Mouse (Mus musculus): ENCODE measurements at regions not wholly inside any gene's neighbourhood (a gene's known extent, or its start where the extent isn't known, plus 50 kb on each side); places are given as distances from the start of the nearest gene placed in this dataset.

DNA sequence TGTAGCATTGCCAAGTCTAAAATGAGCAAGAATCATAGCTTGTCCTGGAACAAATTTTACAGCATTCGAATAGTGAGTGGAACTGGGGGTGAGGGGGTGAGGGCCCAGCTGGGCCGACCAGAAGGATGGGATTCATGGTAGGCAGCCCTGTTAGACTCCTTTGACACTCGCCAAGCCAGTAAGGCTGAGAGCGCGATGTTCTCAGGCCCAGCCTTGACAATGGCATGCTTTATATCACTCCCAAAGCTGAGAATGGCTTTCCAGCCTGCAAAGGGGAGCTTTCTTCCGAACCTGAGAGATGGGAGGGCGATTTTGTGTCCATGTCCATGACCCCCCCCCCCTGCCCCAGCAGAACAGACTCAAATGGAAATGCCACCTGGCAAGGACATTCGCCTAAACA lies 167.7 kb upstream of the Serp2 start:
- no peak for TF ChIP-seq MAX (IDR thresholded peaks at IDR 0.05)
- TF ChIP-seq CTCF (IDR thresholded peaks at IDR 0.05; ENCODE audit: control insufficient read depth, insufficient read depth, insufficient read length): no peak
- no peak for TF ChIP-seq CEBPB (IDR thresholded peaks at IDR 0.05; ENCODE audit: low read depth)
- no peak for TF ChIP-seq USF1 (IDR thresholded peaks at IDR 0.05; ENCODE audit: low read depth)
- no peak for TF ChIP-seq FOSL1 (IDR thresholded peaks at IDR 0.05; ENCODE audit: insufficient read depth, low read length, poor library complexity, severe bottlenecking)
- no peak for TF ChIP-seq MYOD1 (IDR thresholded peaks at IDR 0.05; ENCODE audit: control insufficient read depth, insufficient read length, low read depth)
- TF ChIP-seq MYOG (IDR thresholded peaks at IDR 0.05; ENCODE audit: control insufficient read depth, extremely low read depth, insufficient read length): no peak
- H3K79me3 ChIP-seq (ENCODE audit: low read depth): no peaks in the 10 kb centered on the region
- H3ac ChIP-seq (ENCODE audit: control insufficient read depth, insufficient read length, low read depth): no peak overlapping the region
- no peaks in the 10 kb centered on the region for H3K27me3 ChIP-seq (ENCODE audit: control insufficient read depth, insufficient read depth, insufficient read length)
- no peak overlapping the region for H3K4me3 ChIP-seq (ENCODE audit: insufficient read depth, poor library complexity, severe bottlenecking)
- H3K36me3 ChIP-seq (ENCODE audit: control insufficient read depth, insufficient read depth): no peaks in the 10 kb centered on the region
- no peaks in the 10 kb centered on the region for H3K79me2 ChIP-seq (ENCODE audit: control insufficient read depth, insufficient read depth)

DNA sequence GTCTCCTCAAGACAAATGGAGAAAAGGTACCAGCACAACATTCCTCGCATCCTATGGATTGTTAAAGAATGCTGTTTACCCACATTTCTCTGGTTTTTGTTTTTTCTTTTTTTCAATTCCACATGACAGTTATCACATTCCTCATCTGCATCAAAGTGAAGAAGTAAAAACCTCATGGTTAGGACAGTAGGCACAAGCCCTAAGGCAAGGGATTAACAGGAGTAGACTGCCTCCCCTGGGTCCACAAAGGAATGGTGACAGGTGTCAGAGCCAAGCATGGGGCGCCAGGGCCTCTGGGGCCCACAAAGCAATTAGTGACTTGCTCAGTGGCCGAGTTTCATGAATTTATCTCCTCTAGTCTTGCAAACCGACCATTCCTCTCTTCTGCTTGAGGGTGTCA lies 166.9 kb upstream of the Serp2 start:
- no peaks in the 10 kb centered on the region for H3K79me3 ChIP-seq (ENCODE audit: low read depth)
- H3K27me3 ChIP-seq (ENCODE audit: control insufficient read depth, insufficient read depth, insufficient read length): no peaks in the 10 kb centered on the region
- no peaks in the 10 kb centered on the region for H3K36me3 ChIP-seq (ENCODE audit: control insufficient read depth, insufficient read depth)
- H3K4me3 ChIP-seq (ENCODE audit: insufficient read depth, poor library complexity, severe bottlenecking): no peak overlapping the region
- no peaks in the 10 kb centered on the region for H3K79me2 ChIP-seq (ENCODE audit: control insufficient read depth, insufficient read depth)
- no peak for TF ChIP-seq USF1 (IDR thresholded peaks at IDR 0.05; ENCODE audit: low read depth)
- no peak for TF ChIP-seq CTCF (IDR thresholded peaks at IDR 0.05; ENCODE audit: control insufficient read depth, insufficient read depth, insufficient read length)
- TF ChIP-seq FOSL1 (IDR thresholded peaks at IDR 0.05; ENCODE audit: insufficient read depth, low read length, poor library complexity, severe bottlenecking): no peak
- TF ChIP-seq MAX (IDR thresholded peaks at IDR 0.05): no peak
- TF ChIP-seq MYOG (IDR thresholded peaks at IDR 0.05; ENCODE audit: control insufficient read depth, extremely low read depth, insufficient read length): no peak
- TF ChIP-seq CEBPB (IDR thresholded peaks at IDR 0.05; ENCODE audit: low read depth): no peak
- TF ChIP-seq MYOD1 (IDR thresholded peaks at IDR 0.05; ENCODE audit: control insufficient read depth, insufficient read length, low read depth): no peak
- H3ac ChIP-seq (ENCODE audit: control insufficient read depth, insufficient read length, low read depth): no peak overlapping the region

DNA sequence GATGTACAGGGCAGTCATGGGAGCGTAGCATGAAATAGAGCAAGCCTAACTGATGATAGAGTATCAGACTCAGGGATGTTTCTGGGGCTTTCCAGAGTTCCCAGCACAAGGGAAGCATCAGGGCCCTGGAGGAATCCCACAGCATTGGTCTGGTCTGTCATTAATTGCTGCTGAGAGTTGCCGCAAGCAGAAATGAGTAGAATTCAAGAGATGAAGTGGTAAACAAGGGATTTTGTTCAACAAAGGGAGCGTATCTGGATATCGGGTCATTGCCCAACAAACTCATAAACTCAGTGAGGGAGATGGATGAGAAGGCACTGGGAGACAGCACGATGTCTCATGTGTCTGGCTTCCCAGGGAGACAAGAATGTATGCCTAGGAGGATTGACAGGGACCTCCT lies 165.6 kb upstream of the Serp2 start:
- no peaks in the 10 kb centered on the region for H3K36me3 ChIP-seq (ENCODE audit: control insufficient read depth, insufficient read depth)
- no peak overlapping the region for H3ac ChIP-seq (ENCODE audit: control insufficient read depth, insufficient read length, low read depth)
- no peak overlapping the region for H3K4me3 ChIP-seq (ENCODE audit: insufficient read depth, poor library complexity, severe bottlenecking)
- H3K79me3 ChIP-seq (ENCODE audit: low read depth): no peaks in the 10 kb centered on the region
- TF ChIP-seq MAX (IDR thresholded peaks at IDR 0.05) (no peak), CTCF (IDR thresholded peaks at IDR 0.05; ENCODE audit: control insufficient read depth, insufficient read depth, insufficient read length) (no peak), MYOD1 (IDR thresholded peaks at IDR 0.05; ENCODE audit: control insufficient read depth, insufficient read length, low read depth) (no peak), USF1 (IDR thresholded peaks at IDR 0.05; ENCODE audit: low read depth) (no peak), FOSL1 (IDR thresholded peaks at IDR 0.05; ENCODE audit: insufficient read depth, low read length, poor library complexity, severe bottlenecking) (no peak), MYOG (IDR thresholded peaks at IDR 0.05; ENCODE audit: control insufficient read depth, extremely low read depth, insufficient read length) (no peak), CEBPB (IDR thresholded peaks at IDR 0.05; ENCODE audit: low read depth) (no peak)
- H3K79me2 ChIP-seq (ENCODE audit: control insufficient read depth, insufficient read depth): no peaks in the 10 kb centered on the region
- no peaks in the 10 kb centered on the region for H3K27me3 ChIP-seq (ENCODE audit: control insufficient read depth, insufficient read depth, insufficient read length)

DNA sequence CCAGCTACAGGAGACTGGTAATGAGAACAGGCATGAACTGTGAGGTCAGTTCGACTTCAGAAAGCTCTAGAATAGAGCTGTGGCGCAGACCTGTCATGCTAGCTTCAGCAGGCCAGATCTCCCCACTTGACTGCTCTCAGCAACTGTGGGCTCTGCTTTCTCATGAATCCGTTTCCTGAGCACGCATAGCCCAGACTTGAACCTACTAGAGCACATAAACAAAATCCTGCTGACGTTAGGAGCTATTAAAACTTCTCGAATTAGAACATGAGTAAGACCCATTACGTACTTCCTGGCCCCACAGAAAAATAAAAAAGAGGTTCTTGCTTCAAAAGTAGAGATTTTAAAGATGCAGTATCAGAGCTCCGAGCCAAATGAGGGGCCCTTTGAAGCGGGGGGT lies 165.1 kb upstream of the Serp2 start:
- H3K36me3 ChIP-seq (ENCODE audit: control insufficient read depth, insufficient read depth): no peaks in the 10 kb centered on the region
- TF ChIP-seq CTCF (IDR thresholded peaks at IDR 0.05; ENCODE audit: control insufficient read depth, insufficient read depth, insufficient read length) (no peak), CEBPB (IDR thresholded peaks at IDR 0.05; ENCODE audit: low read depth) (no peak), MAX (IDR thresholded peaks at IDR 0.05) (no peak), MYOG (IDR thresholded peaks at IDR 0.05; ENCODE audit: control insufficient read depth, extremely low read depth, insufficient read length) (no peak), USF1 (IDR thresholded peaks at IDR 0.05; ENCODE audit: low read depth) (no peak), FOSL1 (IDR thresholded peaks at IDR 0.05; ENCODE audit: insufficient read depth, low read length, poor library complexity, severe bottlenecking) (no peak), MYOD1 (IDR thresholded peaks at IDR 0.05; ENCODE audit: control insufficient read depth, insufficient read length, low read depth) (no peak)
- no peaks in the 10 kb centered on the region for H3K79me2 ChIP-seq (ENCODE audit: control insufficient read depth, insufficient read depth)
- H3K27me3 ChIP-seq (ENCODE audit: control insufficient read depth, insufficient read depth, insufficient read length): no peaks in the 10 kb centered on the region
- H3K79me3 ChIP-seq (ENCODE audit: low read depth): no peaks in the 10 kb centered on the region
- no peak overlapping the region for H3ac ChIP-seq (ENCODE audit: control insufficient read depth, insufficient read length, low read depth)
- H3K4me3 ChIP-seq (ENCODE audit: insufficient read depth, poor library complexity, severe bottlenecking): no peak overlapping the region

DNA sequence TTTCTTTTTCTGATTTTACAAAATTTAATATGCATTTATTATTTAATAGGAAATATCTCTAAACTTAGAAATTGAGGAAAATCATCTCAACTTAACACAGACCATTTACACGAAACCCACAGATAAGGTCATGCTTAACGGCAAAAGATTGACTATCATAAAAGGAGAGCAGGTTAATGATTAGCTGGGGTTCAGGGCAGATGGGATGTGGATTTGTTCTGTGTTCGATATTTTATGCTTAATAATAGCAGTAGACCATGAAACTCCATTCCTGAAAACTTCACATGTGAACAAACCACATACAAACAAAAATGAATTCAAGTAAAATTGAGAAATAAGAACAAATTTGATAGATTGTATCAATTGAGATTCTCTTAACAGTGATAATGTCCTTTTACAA lies 160.4 kb upstream of the Serp2 start:
- H3K79me2 ChIP-seq (ENCODE audit: control insufficient read depth, insufficient read depth): no peaks in the 10 kb centered on the region
- H3K36me3 ChIP-seq (ENCODE audit: control insufficient read depth, insufficient read depth): no peaks in the 10 kb centered on the region
- no peak for TF ChIP-seq MAX (IDR thresholded peaks at IDR 0.05)
- TF ChIP-seq MYOG (IDR thresholded peaks at IDR 0.05; ENCODE audit: control insufficient read depth, extremely low read depth, insufficient read length): no peak
- no peak for TF ChIP-seq CTCF (IDR thresholded peaks at IDR 0.05; ENCODE audit: control insufficient read depth, insufficient read depth, insufficient read length)
- no peak for TF ChIP-seq USF1 (IDR thresholded peaks at IDR 0.05; ENCODE audit: low read depth)
- no peak for TF ChIP-seq CEBPB (IDR thresholded peaks at IDR 0.05; ENCODE audit: low read depth)
- TF ChIP-seq FOSL1 (IDR thresholded peaks at IDR 0.05; ENCODE audit: insufficient read depth, low read length, poor library complexity, severe bottlenecking): no peak
- TF ChIP-seq MYOD1 (IDR thresholded peaks at IDR 0.05; ENCODE audit: control insufficient read depth, insufficient read length, low read depth): no peak
- H3K79me3 ChIP-seq (ENCODE audit: low read depth): no peaks in the 10 kb centered on the region
- no peak overlapping the region for H3ac ChIP-seq (ENCODE audit: control insufficient read depth, insufficient read length, low read depth)
- no peak overlapping the region for H3K4me3 ChIP-seq (ENCODE audit: insufficient read depth, poor library complexity, severe bottlenecking)
- H3K27me3 ChIP-seq (ENCODE audit: control insufficient read depth, insufficient read depth, insufficient read length): no peaks in the 10 kb centered on the region

DNA sequence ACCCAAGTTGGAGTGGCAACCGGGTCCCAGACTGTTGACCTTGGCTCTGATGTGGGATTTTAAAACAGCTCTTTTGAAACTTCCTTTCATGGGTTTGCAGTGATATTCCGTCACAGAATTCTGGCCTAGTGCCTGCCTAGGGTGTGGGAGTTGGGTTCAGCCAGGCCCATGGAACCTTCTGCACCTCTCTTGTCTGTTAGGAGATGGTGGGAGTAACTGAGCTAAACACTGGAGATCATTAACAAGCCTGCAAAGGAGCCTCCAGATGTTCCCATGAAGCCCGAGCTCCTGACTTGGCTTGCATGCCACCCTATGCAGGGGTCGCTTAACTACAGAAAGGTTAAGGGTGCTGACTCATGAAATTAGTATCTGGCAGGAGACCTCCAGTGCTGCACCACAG lies 158.0 kb upstream of the Serp2 start:
- Histone ChIP-seq H3K79me3 (ENCODE audit: low read depth) (no peaks in the 10 kb centered on the region), H3ac (ENCODE audit: control insufficient read depth, insufficient read length, low read depth) (no peak overlapping the region), H3K27me3 (ENCODE audit: control insufficient read depth, insufficient read depth, insufficient read length) (no peaks in the 10 kb centered on the region), H3K36me3 (ENCODE audit: control insufficient read depth, insufficient read depth) (no peaks in the 10 kb centered on the region), H3K4me3 (ENCODE audit: insufficient read depth, poor library complexity, severe bottlenecking) (no peak overlapping the region), H3K79me2 (ENCODE audit: control insufficient read depth, insufficient read depth) (no peaks in the 10 kb centered on the region)
- TF ChIP-seq CEBPB (IDR thresholded peaks at IDR 0.05; ENCODE audit: low read depth) (no peak), MYOG (IDR thresholded peaks at IDR 0.05; ENCODE audit: control insufficient read depth, extremely low read depth, insufficient read length) (no peak), USF1 (IDR thresholded peaks at IDR 0.05; ENCODE audit: low read depth) (no peak), FOSL1 (IDR thresholded peaks at IDR 0.05; ENCODE audit: insufficient read depth, low read length, poor library complexity, severe bottlenecking) (no peak), CTCF (IDR thresholded peaks at IDR 0.05; ENCODE audit: control insufficient read depth, insufficient read depth, insufficient read length) (no peak), MYOD1 (IDR thresholded peaks at IDR 0.05; ENCODE audit: control insufficient read depth, insufficient read length, low read depth) (no peak), MAX (IDR thresholded peaks at IDR 0.05) (no peak)

Data from C2C12 (cell line).